Mouse (Mus musculus) bone marrow, adult 2 months (tissue): ENCODE results near the gene Shq1. TPM values are rescaled to one million over a fixed set of nuclear protein-coding genes. Genes with fewer than 3 reads are reported as not detected.

ENCODE experiments used
- H3K27ac ChIP-seq: fragments of 200-500 bp; 2 replicates; pipeline ENCODE4 v1.5.1; 2012; ENCODE audit warnings: low read depth, mild to moderate bottlenecking, control low read depth, inconsistent platforms, low read length; ENCODE audit not compliant: control insufficient read depth, poor library complexity, insufficient read depth
- H3K4me1 ChIP-seq: fragments of 200-500 bp; 2 replicates; pipeline ENCODE4 v1.6.1; 2011; ENCODE audit warnings: low read length; ENCODE audit not compliant: control insufficient read depth, insufficient read depth
- H3K4me3 ChIP-seq: fragments of 200-500 bp; replicated peaks from 2 replicates; pipeline ENCODE3; 2011; ENCODE audit warnings: mild to moderate bottlenecking, low read depth, low read length, control low read depth; ENCODE audit not compliant: control insufficient read depth
- CTCF ChIP-seq: fragments of 200-500 bp; IDR thresholded peaks from 2 replicates; pipeline ENCODE4 v1.5.1; 2011; ENCODE audit warnings: low read length, control low read depth; ENCODE audit not compliant: control insufficient read depth, insufficient read depth
- POLR2A ChIP-seq: fragments of 200-500 bp; IDR thresholded peaks from 2 replicates; pipeline ENCODE4 v1.6.1; 2011; ENCODE audit warnings: low read depth, mild to moderate bottlenecking, control low read depth, low read length, borderline replicate concordance; ENCODE audit not compliant: control insufficient read depth
- WGBS: fragments of 180-500 bp; shearing (Covaris S2); methylation state at CpG from one replicate; pipeline ENCODE4 v1.1.7; 2018; 5-methylcytosine and 5-hydroxymethylcytosine counted together
- polyA plus RNA-seq: library from polyadenylated mRNA; stranded (reverse); fragments of >200 nt; gene quantifications from 2 replicates; pipeline ENCODE4 v1.2.4, GENCODE M21; 2011; ENCODE audit warnings: low replicate concordance; ENCODE audit not compliant: missing spikeins, insufficient read depth, insufficient read length

Shq1 gene
- polyA plus RNA-seq, 1 experiment: 3.3 TPM

DNA sequence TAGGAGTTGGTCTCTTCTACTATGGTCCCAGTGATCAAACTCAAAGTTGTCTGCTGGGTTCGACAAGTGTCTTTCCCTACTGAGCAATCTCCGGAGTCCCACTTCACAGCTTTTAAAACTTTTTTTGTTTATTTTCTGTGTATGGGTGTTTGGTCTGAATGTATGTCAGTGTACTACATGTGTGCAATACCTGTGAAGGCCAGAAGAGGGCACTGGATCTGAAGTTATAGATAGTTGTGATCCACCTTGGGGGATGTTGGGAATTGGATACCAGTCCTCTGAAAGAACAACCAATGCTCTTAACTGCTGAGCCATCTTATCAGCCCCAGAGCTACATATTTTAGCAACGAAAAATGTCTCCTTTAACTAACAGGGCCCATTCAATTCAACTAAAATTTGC is 62.5 kb downstream of the Shq1 start:
- no peak for TF ChIP-seq CTCF
- no peak for TF ChIP-seq POLR2A
- Histone ChIP-seq H3K4me1 (no peaks in the 10 kb centered on the region), H3K4me3 (no peak overlapping the region), H3K27ac (no peak overlapping the region)
- WGBS: 71% methylated on average over 3 of the region's 3 CpGs

DNA sequence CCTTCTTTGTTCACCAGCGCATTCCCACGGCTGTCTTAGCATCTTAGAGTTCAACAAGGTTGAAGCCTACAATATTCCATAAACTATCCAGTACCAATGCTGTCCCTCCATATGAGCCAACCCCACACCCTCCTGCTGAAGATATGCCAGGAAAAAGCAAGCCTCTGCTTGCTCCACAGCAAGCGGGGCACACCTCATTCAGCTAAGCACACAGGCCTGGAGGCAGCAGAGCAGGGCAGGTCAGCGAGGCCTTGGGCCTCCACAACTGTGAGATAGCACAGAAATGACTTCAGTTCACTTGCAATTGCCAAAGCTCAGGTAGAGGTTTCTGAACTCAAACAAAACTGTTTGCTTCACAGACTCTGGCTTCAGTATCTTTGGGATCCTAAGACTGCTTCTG is 64.2 kb downstream of the Shq1 start:
- no peak overlapping the region for H3K27ac ChIP-seq
- no peak overlapping the region for H3K4me3 ChIP-seq
- no peak for TF ChIP-seq CTCF
- no peak for TF ChIP-seq POLR2A
- 90% methylated on average over 4 of the region's 4 CpGs for WGBS
- H3K4me1 ChIP-seq: no peaks in the 10 kb centered on the region

DNA sequence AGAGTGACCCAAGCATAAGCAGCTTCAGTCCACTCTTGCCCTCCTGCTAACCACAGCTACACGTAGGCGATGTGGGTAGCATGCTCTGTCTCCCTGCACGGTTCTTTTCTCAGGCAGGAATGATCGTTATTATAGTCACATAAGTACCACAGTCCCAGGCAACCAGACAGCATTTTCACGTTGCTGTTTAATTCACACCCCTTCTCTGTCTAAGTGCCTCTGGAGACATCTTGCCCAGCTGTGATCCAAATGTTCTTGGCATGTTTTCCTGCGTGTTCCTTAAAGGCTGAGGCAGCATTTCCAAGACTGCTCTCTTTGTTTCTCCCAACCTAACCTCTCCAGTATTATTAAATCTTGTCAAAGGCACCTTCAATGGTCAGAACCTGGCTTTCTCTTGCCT is 67.3 kb downstream of the Shq1 start:
- Histone ChIP-seq H3K27ac (no peak overlapping the region), H3K4me1 (no peaks in the 10 kb centered on the region), H3K4me3 (no peak overlapping the region)
- WGBS: 89% methylated on average over 6 of the region's 6 CpGs
- TF ChIP-seq CTCF: no peak
- no peak for TF ChIP-seq POLR2A

DNA sequence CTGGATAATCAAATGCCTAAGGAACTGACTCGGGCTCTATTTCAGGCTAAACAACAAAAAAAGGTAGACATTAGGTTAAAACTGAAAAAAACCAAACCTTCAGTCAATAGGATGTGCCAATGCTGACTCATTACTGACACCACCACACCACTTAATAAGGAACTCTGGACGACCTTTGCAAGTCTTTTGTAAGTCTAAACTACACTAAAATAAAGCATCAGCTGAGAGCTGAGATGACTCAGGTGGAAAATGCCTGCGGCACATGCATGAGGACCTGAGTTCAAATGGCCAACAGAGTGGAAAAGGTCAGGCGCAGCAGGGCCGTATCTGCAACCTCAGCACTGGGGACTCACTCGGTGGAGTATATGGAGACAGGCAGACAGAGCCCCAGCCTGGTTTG is 69.3 kb downstream of the Shq1 start:
- no peak overlapping the region for H3K4me3 ChIP-seq
- no peaks in the 10 kb centered on the region for H3K4me1 ChIP-seq
- H3K27ac ChIP-seq: no peak overlapping the region
- no peak for TF ChIP-seq CTCF
- no peak for TF ChIP-seq POLR2A
- 71% methylated on average over 6 of the region's 6 CpGs for WGBS

DNA sequence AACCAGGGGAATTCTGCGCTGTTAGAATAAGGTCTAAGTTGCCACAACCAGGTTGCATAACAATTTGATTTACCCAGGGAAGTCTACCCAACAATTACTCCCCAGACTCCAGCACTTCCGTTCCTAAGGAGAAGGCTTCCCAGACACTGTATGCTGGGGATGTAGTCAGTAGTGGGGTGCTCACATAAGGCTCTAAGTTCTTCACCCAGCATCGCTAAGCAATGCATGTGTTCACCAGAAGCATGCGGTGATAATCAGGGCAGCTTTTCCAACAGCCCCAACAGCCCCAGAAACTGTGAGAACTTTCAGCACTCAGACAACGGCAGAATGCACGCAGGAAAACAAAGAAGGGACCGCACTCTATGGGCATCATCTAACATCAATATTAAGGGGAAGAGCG is 77.1 kb downstream of the Shq1 start:
- Histone ChIP-seq H3K4me1 (no peaks in the 10 kb centered on the region), H3K27ac (no peak overlapping the region), H3K4me3 (no peak overlapping the region)
- TF ChIP-seq POLR2A (no peak), CTCF (no peak)
- WGBS: 86% methylated on average over 8 of the region's 8 CpGs

DNA sequence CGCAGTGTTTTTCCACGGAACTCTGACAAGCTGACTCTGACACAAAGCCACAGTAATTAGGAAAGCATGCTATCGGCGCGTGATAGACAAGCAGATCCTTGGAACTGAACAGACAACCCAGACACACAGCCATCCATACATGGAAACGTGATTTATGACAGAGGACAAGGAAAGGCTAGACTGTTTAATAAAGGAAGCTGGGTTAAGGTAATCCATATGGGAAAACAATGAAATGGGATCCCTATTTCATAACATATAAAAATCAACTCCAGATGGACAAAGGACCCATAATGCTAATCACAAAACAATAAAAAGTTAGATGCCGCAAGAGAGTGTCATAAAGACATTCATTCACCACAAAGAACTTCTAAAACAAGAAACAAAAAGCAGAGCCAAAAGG is 78.0 kb downstream of the Shq1 start:
- Histone ChIP-seq H3K4me3 (no peak overlapping the region), H3K4me1 (no peaks in the 10 kb centered on the region), H3K27ac (no peak overlapping the region)
- 89% methylated on average over 7 of the region's 7 CpGs for WGBS
- no peak for TF ChIP-seq CTCF
- TF ChIP-seq POLR2A: no peak

DNA sequence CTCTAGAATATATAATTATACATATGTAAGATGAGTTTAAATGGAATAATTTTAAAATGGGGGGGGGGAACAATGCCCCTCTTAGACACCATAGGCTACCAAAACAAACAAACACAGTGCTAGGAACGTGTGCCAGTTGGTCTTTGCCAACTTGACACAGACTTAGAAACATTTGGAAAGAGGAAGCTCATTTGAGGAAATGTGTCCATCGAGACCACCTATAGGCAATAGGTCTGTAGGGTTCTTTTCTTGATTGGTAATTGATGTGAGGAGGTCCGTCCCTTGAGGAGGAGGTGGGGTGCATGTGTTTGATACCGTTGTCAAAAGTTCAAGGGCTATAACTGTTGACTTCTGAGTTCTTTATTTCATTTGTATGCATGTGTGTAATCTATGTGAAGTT is 80.4 kb downstream of the Shq1 start:
- Histone ChIP-seq H3K4me3 (no peak overlapping the region), H3K27ac (no peak overlapping the region), H3K4me1 (no peaks in the 10 kb centered on the region; the same call in 1 of the 2 replicates)
- TF ChIP-seq POLR2A (no peak), CTCF (no peak)
- WGBS: 46% methylated on average over 4 of the region's 4 CpGs

DNA sequence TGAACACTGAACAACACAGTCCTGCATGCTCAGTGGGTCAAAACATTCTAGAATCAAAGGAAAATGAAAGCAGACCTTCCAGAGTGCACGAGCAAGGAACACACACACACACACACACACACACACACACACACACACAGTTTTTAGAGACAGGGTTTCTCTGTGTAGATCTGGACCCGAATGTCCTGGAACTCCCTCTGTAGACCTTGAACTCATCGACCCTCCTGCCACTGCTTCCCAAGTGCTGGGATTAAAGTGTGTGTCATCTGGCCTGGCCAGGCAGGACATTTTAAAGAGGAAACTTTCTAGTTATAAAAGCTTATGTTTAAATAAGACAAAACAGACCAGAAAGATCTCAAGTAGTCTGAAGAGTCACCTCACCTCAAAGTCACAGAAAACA is 82.1 kb downstream of the Shq1 start:
- no peak overlapping the region for H3K27ac ChIP-seq

DNA sequence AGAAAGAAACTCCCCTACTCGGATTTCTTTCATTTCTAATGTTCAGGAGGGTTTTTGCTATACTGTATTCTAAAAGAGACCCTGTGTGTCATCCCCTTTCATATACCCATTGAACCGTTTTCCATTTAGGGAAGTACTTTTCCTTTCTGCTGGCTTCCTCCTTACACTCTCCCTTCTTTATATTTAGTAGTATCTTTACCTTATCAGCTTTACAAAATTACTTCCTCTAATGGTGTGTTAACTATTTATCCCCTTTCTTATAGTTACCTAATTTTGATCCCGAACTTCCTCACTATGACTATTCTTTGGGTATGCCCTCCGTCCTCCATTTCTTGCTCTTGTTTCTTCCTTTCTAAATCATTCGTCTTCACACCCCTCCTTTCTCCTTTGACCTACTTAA is 84.2 kb downstream of the Shq1 start:
- no peak overlapping the region for H3K27ac ChIP-seq
- H3K4me1 ChIP-seq: no peaks in the 10 kb centered on the region; the same call in 1 of the 2 replicates
- H3K4me3 ChIP-seq: no peak overlapping the region
- 46% methylated on average over 5 of the region's 5 CpGs for WGBS
- TF ChIP-seq CTCF: no peak
- no peak for TF ChIP-seq POLR2A

More for the DNA sequence above, 82.1 kb downstream of the Shq1 start:
- no peak overlapping the region for H3K4me3 ChIP-seq
- 75% methylated on average over 3 of the region's 3 CpGs for WGBS
- no peak for TF ChIP-seq POLR2A
- H3K4me1 ChIP-seq: no peaks in the 10 kb centered on the region; the same call in 1 of the 2 replicates

DNA sequence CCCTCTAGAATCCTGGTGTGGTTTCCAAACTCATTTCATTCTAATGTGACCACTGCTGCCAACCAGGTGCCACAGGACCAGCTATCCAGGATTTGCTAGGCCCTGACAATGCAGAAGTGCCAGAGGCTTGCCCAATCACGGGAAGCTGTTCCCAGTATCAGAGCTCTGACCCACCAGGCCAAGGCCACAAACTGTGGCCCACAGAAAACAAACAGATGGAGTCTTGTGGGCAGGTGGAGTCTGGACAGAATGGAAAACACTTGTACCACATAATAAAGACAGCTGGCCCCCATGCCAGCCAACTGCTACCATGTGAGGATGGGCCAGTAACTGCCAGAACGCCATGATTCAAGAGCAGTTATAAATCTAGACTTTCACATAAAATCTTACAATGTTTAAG is 89.0 kb downstream of the Shq1 start:
- TF ChIP-seq CTCF (no peak), POLR2A (no peak)
- H3K4me3 ChIP-seq: no peak overlapping the region
- WGBS: 73% methylated on average over 2 of the region's 2 CpGs
- H3K4me1 ChIP-seq: no peaks in the 10 kb centered on the region
- H3K27ac ChIP-seq: no peak overlapping the region
